Mouse (Mus musculus) liver, adult 2 months (tissue): ENCODE measurements at regions not wholly inside any gene's neighbourhood (a gene's known extent, or its start where the extent isn't known, plus 50 kb on each side); places are given as distances from the start of the nearest gene placed in this dataset.

Source experiments
- DNase-seq: peaks from one replicate; pipeline ENCODE4 v3.0.0-alpha.2; 2011; ENCODE audit warnings: low read depth, low spot score; ENCODE audit errors: extremely low read depth
- H3K27ac ChIP-seq: fragments of 200-500 bp; replicated peaks from 2 replicates; pipeline ENCODE4 v1.5.1; 2012; ENCODE audit warnings: low read depth, mild to moderate bottlenecking, control low read depth, inconsistent platforms, low read length; ENCODE audit not compliant: insufficient read depth
- H3K27me3 ChIP-seq: fragments of 200-500 bp; 2 replicates; pipeline ENCODE4 v1.6.1; 2012; ENCODE audit warnings: mild to moderate bottlenecking, moderate library complexity, low read length, inconsistent platforms; ENCODE audit not compliant: control insufficient read depth, insufficient read depth
- H3K36me3 ChIP-seq: fragments of 200-500 bp; 2 replicates; pipeline ENCODE4 v1.6.1; 2012; ENCODE audit warnings: low read length, inconsistent platforms; ENCODE audit not compliant: control insufficient read depth, insufficient read depth
- H3K4me1 ChIP-seq: fragments of 200-500 bp; 2 replicates; pipeline ENCODE4 v1.6.1; 2011; ENCODE audit warnings: low read length; ENCODE audit not compliant: control insufficient read depth, insufficient read depth
- H3K4me3 ChIP-seq: fragments of 200-500 bp; 2 replicates; pipeline ENCODE4 v1.5.1; 2011; ENCODE audit warnings: low read depth, mild to moderate bottlenecking, control low read depth, low read length, moderate library complexity; ENCODE audit not compliant: insufficient read depth
- H3K79me2 ChIP-seq: fragments of 200-500 bp; 2 replicates; pipeline ENCODE4 v1.6.1; 2012; ENCODE audit warnings: inconsistent platforms, mild to moderate bottlenecking, low read length, moderate library complexity; ENCODE audit not compliant: control insufficient read depth, insufficient read depth
- H3K9ac ChIP-seq: fragments of 200-500 bp; 2 replicates; pipeline ENCODE4 v1.6.1; 2012; ENCODE audit warnings: low read depth, mild to moderate bottlenecking, control low read depth, inconsistent platforms, low read length
- CTCF ChIP-seq: fragments of 200-500 bp; IDR thresholded peaks from 2 replicates; pipeline ENCODE4 v1.5.1; 2011; ENCODE audit warnings: low read depth, low read length, control low read depth
- POLR2A ChIP-seq: fragments of 200-500 bp; IDR thresholded peaks from 2 replicates; pipeline ENCODE4 v1.6.1; 2011; ENCODE audit warnings: low read length, control low read depth; ENCODE audit not compliant: insufficient read depth; ENCODE audit errors: extremely low read depth
- WGBS: fragments of 180-500 bp; shearing (Covaris S2); methylation state at CpG from one replicate; pipeline ENCODE4 v1.1.7; 2018; 5-methylcytosine and 5-hydroxymethylcytosine counted together

DNA sequence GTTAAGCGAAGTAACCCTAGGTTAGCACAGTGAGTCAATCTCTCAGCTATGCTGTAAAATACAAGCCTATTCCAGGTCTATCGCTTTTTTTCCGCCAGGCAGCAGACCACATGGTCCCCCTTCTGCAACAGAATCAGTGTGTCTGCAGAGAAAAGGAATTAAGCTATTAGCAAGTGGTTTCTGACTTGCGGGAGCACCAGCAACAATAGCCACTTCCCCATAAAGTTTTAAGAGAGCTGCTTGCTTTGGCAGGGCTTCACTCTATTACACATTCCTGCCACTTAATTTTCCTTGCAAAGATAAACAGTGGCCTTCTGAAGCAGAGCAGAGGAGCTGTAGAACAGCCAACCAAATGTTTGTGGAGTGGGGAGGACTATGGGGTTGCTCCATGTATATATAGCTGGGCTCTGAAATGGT, 59.8 kb upstream of the Osmr start:
- TF ChIP-seq POLR2A, result no peak
- Histone ChIP-seq H3K4me3 (no peak overlapping the region), H3K4me1 (no peaks in the 10 kb centered on the region), H3K27ac (no peak overlapping the region), H3K79me2 (no peaks in the 10 kb centered on the region), H3K36me3 (no peaks in the 10 kb centered on the region), H3K9ac (no peak overlapping the region), H3K27me3 (no peaks in the 10 kb centered on the region; the same call in 1 of the 2 replicates)
- WGBS, result 86% methylated on average over 4 of the region's 4 CpGs
- peak; percentile 12 for DNase-seq

DNA sequence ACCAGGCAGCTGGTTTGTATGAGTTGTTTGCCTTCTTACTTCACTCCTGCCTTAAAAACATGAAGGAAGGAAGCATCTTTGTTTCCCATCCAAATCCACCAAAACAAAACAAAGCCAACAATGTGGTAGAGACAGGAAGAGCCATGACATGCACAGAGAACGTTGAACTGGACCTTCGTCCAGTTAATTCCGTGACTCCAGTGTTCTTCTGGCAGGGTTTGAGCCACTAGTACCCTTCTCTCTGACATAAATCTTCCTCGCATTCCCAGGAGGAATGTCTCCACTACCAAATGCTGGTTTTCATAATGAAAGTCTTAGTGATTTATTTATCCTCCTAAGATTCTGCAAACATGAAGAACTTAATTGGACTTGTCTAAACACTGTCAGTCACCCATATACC, 66.7 kb upstream of the Osmr start:
- no peaks in the 10 kb centered on the region; the same call in 1 of the 2 replicates for H3K27me3 ChIP-seq
- no peaks in the 10 kb centered on the region for H3K79me2 ChIP-seq
- peak; percentile 23 for DNase-seq
- 64% methylated on average over 4 of the region's 4 CpGs for WGBS
- no peak overlapping the region for H3K9ac ChIP-seq
- no peak overlapping the region for H3K4me3 ChIP-seq
- no peak overlapping the region for H3K27ac ChIP-seq
- H3K4me1 ChIP-seq, result no peaks in the 10 kb centered on the region
- no peaks in the 10 kb centered on the region for H3K36me3 ChIP-seq
- TF ChIP-seq POLR2A (no peak), CTCF (no peak)

DNA sequence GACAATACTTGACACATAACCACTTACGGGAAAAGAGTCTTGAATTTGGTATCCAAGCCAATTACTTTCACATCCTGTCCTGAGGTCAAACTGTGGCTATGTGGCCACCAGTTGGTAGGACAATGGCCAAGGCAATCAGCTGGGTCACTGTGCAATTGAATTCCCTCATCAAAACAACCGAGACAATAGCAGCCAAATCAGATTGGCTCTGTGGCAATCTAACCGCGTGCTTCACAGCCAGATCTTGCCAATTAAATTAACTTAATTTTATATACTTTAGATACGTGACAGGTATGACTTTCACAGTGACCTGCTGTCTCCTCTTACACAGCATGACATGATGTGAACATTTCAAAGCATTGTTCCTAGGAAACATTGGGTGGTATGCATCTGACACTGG, 74.5 kb upstream of the Osmr start:
- H3K4me3 ChIP-seq, result no peak overlapping the region

DNA sequence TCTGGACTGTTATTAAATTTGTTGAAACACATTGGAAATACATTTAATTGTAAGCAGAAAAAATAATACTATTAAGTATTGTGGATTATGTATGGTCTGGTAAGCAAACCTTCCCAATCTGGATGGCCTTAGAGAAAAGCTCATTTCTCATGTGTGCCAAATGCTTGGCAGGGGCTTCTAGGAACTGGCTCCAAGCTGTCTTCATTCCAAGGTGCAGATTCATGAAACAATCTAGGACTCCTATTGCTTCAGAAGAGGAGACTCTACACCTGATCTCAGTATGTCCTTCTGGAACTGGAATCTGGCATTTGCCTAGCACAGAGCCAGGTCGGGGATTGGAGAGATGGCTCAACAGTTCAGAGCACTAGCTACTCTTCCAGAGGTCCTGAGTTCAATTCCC, 74.9 kb upstream of the Osmr start:
- Histone ChIP-seq H3K79me2 (no peaks in the 10 kb centered on the region), H3K4me3 (no peak overlapping the region), H3K4me1 (no peaks in the 10 kb centered on the region), H3K36me3 (no peaks in the 10 kb centered on the region), H3K27me3 (no peaks in the 10 kb centered on the region), H3K9ac (no peak overlapping the region), H3K27ac (no peak overlapping the region)
- no peak for TF ChIP-seq POLR2A
- TF ChIP-seq CTCF, result no peak
- 79% methylated on average over 1 of the region's 1 CpGs for WGBS
- DNase-seq, result no peak

More for the DNA sequence above, 74.5 kb upstream of the Osmr start:
- no peaks in the 10 kb centered on the region for H3K36me3 ChIP-seq
- WGBS, result 71% methylated on average over 5 of the region's 5 CpGs
- no peaks in the 10 kb centered on the region for H3K27me3 ChIP-seq
- H3K4me1 ChIP-seq, result no peaks in the 10 kb centered on the region
- H3K9ac ChIP-seq, result no peak overlapping the region
- H3K79me2 ChIP-seq, result no peaks in the 10 kb centered on the region
- peak; percentile 4 for DNase-seq
- no peak overlapping the region for H3K27ac ChIP-seq
- no peak for TF ChIP-seq CTCF
- no peak for TF ChIP-seq POLR2A

DNA sequence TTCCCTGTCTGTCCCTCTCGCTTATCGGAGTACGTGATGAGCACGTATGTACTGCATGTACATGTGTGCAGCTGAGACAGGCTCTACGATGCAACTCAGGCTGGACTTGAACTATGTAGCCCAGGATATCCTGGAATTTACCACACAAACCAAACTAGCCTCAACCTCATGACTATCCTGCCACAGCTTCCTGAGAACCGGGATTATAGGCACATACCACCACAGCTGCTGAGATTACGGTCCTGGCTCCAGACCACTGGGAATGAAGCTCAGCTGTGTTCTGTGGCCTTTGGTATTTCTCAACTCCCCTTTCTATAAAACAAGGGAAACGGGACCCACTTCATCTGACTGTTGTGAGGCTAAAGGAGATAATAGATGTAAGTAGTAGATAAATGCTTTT, 75.7 kb upstream of the Osmr start:
- H3K4me1 ChIP-seq, result no peaks in the 10 kb centered on the region
- H3K27ac ChIP-seq, result no peak overlapping the region
- H3K4me3 ChIP-seq, result no peak overlapping the region
- TF ChIP-seq CTCF, result no peak
- no peak for TF ChIP-seq POLR2A
- no peak overlapping the region for H3K9ac ChIP-seq
- WGBS, result 92% methylated on average over 8 of the region's 8 CpGs
- no peak for DNase-seq
- H3K79me2 ChIP-seq, result no peaks in the 10 kb centered on the region
- no peaks in the 10 kb centered on the region for H3K27me3 ChIP-seq
- no peaks in the 10 kb centered on the region for H3K36me3 ChIP-seq

- DNase-seq, result no peak
- no peaks in the 10 kb centered on the region for H3K4me1 ChIP-seq
- no peaks in the 10 kb centered on the region for H3K36me3 ChIP-seq
- no peak overlapping the region for H3K27ac ChIP-seq
- 53% methylated on average over 7 of the region's 7 CpGs for WGBS
- no peaks in the 10 kb centered on the region for H3K79me2 ChIP-seq
- no peak overlapping the region for H3K4me3 ChIP-seq
- no peak for TF ChIP-seq CTCF
- TF ChIP-seq POLR2A, result no peak
- no peak overlapping the region for H3K9ac ChIP-seq
- H3K27me3 ChIP-seq, result no peaks in the 10 kb centered on the region
Observed at GRCm38 (mm10) chr15:6953556-6953955, 78.8 kb upstream of the Osmr start.
